Mouse (Mus musculus) erythroblast, embryonic 14.5 days (primary cell): ENCODE data around the gene Vps13d.

Experiments
- GATA1 ChIP-seq: IDR thresholded peaks from 2 replicates; pipeline ENCODE4 v1.6.1; 2012; ENCODE audit warnings: low read length, inconsistent platforms, mixed read lengths
- TAL1 ChIP-seq: IDR thresholded peaks from 3 replicates; pipeline ENCODE4 v1.6.1; 2012; ENCODE audit warnings: low read length, inconsistent platforms, mixed read lengths

- no peak for TF ChIP-seq TAL1
- no peak for TF ChIP-seq GATA1
Observed at GRCm38 (mm10) chr4:144957721-144958120, 237.1 kb downstream of the Vps13d start.
